Mouse (Mus musculus): ENCODE results near the gene Cnst. TPM values are rescaled to one million over a fixed set of nuclear protein-coding genes. Genes with fewer than 3 reads are reported as not detected.

The Cnst gene
- polyA plus RNA-seq, 1 experiment from 2014 or later, result 9.7 TPM

GRCm38 (mm10) chr1:179611182-179611581 is 65.0 kb downstream of the Cnst start:
- Histone ChIP-seq H3K9ac (ENCODE audit: low read depth, low read length) (no peak overlapping the region), H3K27ac (no peak overlapping the region), H3K4me2 (ENCODE audit: low read length) (no peak overlapping the region), H3K4me1 (replicated peaks; ENCODE audit: insufficient read depth, low read length) (no peaks in the 10 kb centered on the region), H3K9me3 (replicated peaks; ENCODE audit: low read length) (no peaks in the 10 kb centered on the region), H3K27me3 (ENCODE audit: insufficient read depth, low read length) (no peaks in the 10 kb centered on the region), H3K36me3 (ENCODE audit: insufficient read depth, low read length) (0 out of 2 replicates have a peak, but pooled peaks cover 13% of the 10 kb centered on the region), H3K4me3 (replicated peaks; ENCODE audit: low read depth, low read length) (no peak overlapping the region)
- DNase-seq (ENCODE audit: low spot score) (no peak), ATAC-seq (replicated peaks; ENCODE audit: low FRiP score, low read depth) (no peak)
- TF ChIP-seq CTCF (IDR thresholded peaks at IDR 0.05; ENCODE audit: low read depth), result no peak
- WGBS, result 66% methylated on average over 5 of the region's 5 CpGs

GRCm38 (mm10) chr1:179612418-179612817 is 66.2 kb downstream of the Cnst start:
- Histone ChIP-seq H3K4me1 (replicated peaks; ENCODE audit: insufficient read depth, low read length) (no peaks in the 10 kb centered on the region), H3K9ac (ENCODE audit: low read depth, low read length) (no peak overlapping the region), H3K27ac (no peak overlapping the region), H3K9me3 (replicated peaks; ENCODE audit: low read length) (no peaks in the 10 kb centered on the region), H3K36me3 (ENCODE audit: insufficient read depth, low read length) (0 out of 2 replicates have a peak, but pooled peaks cover 11% of the 10 kb centered on the region), H3K27me3 (ENCODE audit: insufficient read depth, low read length) (no peaks in the 10 kb centered on the region), H3K4me2 (ENCODE audit: low read length) (no peak overlapping the region), H3K4me3 (replicated peaks; ENCODE audit: low read depth, low read length) (no peak overlapping the region)
- DNase-seq (ENCODE audit: low spot score) (no peak), ATAC-seq (replicated peaks; ENCODE audit: low FRiP score, low read depth) (no peak)
- no peak for TF ChIP-seq CTCF (IDR thresholded peaks at IDR 0.05; ENCODE audit: low read depth)
- 82% methylated on average over 6 of the region's 6 CpGs for WGBS

- Histone ChIP-seq H3K27ac (no peak overlapping the region), H3K4me1 (replicated peaks; ENCODE audit: insufficient read depth, low read length) (no peaks in the 10 kb centered on the region), H3K4me2 (ENCODE audit: low read length) (no peak overlapping the region), H3K36me3 (ENCODE audit: insufficient read depth, low read length) (0 out of 2 replicates have a peak, but pooled peaks cover 11% of the 10 kb centered on the region), H3K9ac (ENCODE audit: low read depth, low read length) (no peak overlapping the region), H3K27me3 (ENCODE audit: insufficient read depth, low read length) (no peaks in the 10 kb centered on the region), H3K9me3 (replicated peaks; ENCODE audit: low read length) (no peaks in the 10 kb centered on the region), H3K4me3 (replicated peaks; ENCODE audit: low read depth, low read length) (no peak overlapping the region)
- no peak for DNase-seq (ENCODE audit: low spot score)
- WGBS, result 58% methylated on average over 9 of the region's 9 CpGs
- ATAC-seq (replicated peaks; ENCODE audit: low FRiP score, low read depth), result no peak
- no peak for TF ChIP-seq CTCF (IDR thresholded peaks at IDR 0.05; ENCODE audit: low read depth)
These were observed 66.9 kb downstream of the Cnst start for GRCm38 (mm10) chr1:179612986-179613505.

- no peak for ATAC-seq (replicated peaks; ENCODE audit: low FRiP score, low read depth)
- WGBS, result 86% methylated on average over 7 of the region's 7 CpGs
- Histone ChIP-seq H3K27me3 (ENCODE audit: insufficient read depth, low read length) (no peaks in the 10 kb centered on the region), H3K4me3 (replicated peaks; ENCODE audit: low read depth, low read length) (no peak overlapping the region), H3K9me3 (replicated peaks; ENCODE audit: low read length) (no peaks in the 10 kb centered on the region), H3K36me3 (ENCODE audit: insufficient read depth, low read length) (0 out of 2 replicates have a peak, but pooled peaks cover 4% of the 10 kb centered on the region), H3K9ac (ENCODE audit: low read depth, low read length) (no peak overlapping the region), H3K27ac (no peak overlapping the region), H3K4me2 (ENCODE audit: low read length) (no peak overlapping the region), H3K4me1 (replicated peaks; ENCODE audit: insufficient read depth, low read length) (no peaks in the 10 kb centered on the region)
- DNase-seq (ENCODE audit: low spot score), result no peak
- TF ChIP-seq CTCF (IDR thresholded peaks at IDR 0.05; ENCODE audit: low read depth), result no peak
These were observed 71.3 kb downstream of the Cnst start for GRCm38 (mm10) chr1:179617426-179617825.

- Histone ChIP-seq H3K4me1 (replicated peaks; ENCODE audit: insufficient read depth, low read length) (no peaks in the 10 kb centered on the region), H3K4me2 (ENCODE audit: low read length) (no peak overlapping the region), H3K9me3 (replicated peaks; ENCODE audit: low read length) (no peaks in the 10 kb centered on the region), H3K27ac (no peak overlapping the region), H3K27me3 (ENCODE audit: insufficient read depth, low read length) (no peaks in the 10 kb centered on the region), H3K9ac (ENCODE audit: low read depth, low read length) (no peak overlapping the region), H3K4me3 (replicated peaks; ENCODE audit: low read depth, low read length) (no peak overlapping the region), H3K36me3 (ENCODE audit: insufficient read depth, low read length) (0 out of 2 replicates have a peak, but pooled peaks cover 5% of the 10 kb centered on the region)
- 94% methylated on average over 12 of the region's 12 CpGs for WGBS
- DNase-seq (ENCODE audit: low spot score), result no peak
- no peak for ATAC-seq (replicated peaks; ENCODE audit: low FRiP score, low read depth)
- no peak for TF ChIP-seq CTCF (IDR thresholded peaks at IDR 0.05; ENCODE audit: low read depth)
These were observed 76.5 kb downstream of the Cnst start for GRCm38 (mm10) chr1:179622665-179623064.

GRCm38 (mm10) chr1:179623657-179624056 is 77.5 kb downstream of the Cnst start:
- H3K36me3 ChIP-seq (ENCODE audit: insufficient read depth, low read length), result 0 out of 2 replicates have a peak, but pooled peaks cover 5% of the 10 kb centered on the region
- WGBS, result 61% methylated on average over 4 of the region's 4 CpGs
- no peaks in the 10 kb centered on the region for H3K27me3 ChIP-seq (ENCODE audit: insufficient read depth, low read length)
- ATAC-seq (replicated peaks; ENCODE audit: low FRiP score, low read depth), result no peak
- peak; percentile 76 for TF ChIP-seq CTCF (IDR thresholded peaks at IDR 0.05; ENCODE audit: low read depth)
- no peak overlapping the region for H3K4me2 ChIP-seq (ENCODE audit: low read length)
- H3K4me3 ChIP-seq (replicated peaks; ENCODE audit: low read depth, low read length), result no peak overlapping the region
- peak; percentile 40 for DNase-seq (ENCODE audit: low spot score)
- H3K4me1 ChIP-seq (replicated peaks; ENCODE audit: insufficient read depth, low read length), result no peaks in the 10 kb centered on the region
- H3K9me3 ChIP-seq (replicated peaks; ENCODE audit: low read length), result no peaks in the 10 kb centered on the region
- H3K9ac ChIP-seq (ENCODE audit: low read depth, low read length), result no peak overlapping the region
- H3K27ac ChIP-seq, result no peak overlapping the region

- no peak overlapping the region for H3K4me2 ChIP-seq (ENCODE audit: low read length)
- DNase-seq (ENCODE audit: low spot score), result peak; percentile 61
- 71% methylated on average over 4 of the region's 4 CpGs for WGBS
- H3K4me1 ChIP-seq (replicated peaks; ENCODE audit: insufficient read depth, low read length), result no peaks in the 10 kb centered on the region
- H3K9ac ChIP-seq (ENCODE audit: low read depth, low read length), result no peak overlapping the region
- no peaks in the 10 kb centered on the region for H3K27me3 ChIP-seq (ENCODE audit: insufficient read depth, low read length)
- TF ChIP-seq CTCF (IDR thresholded peaks at IDR 0.05; ENCODE audit: low read depth), result peak; percentile 75
- H3K9me3 ChIP-seq (replicated peaks; ENCODE audit: low read length), result no peaks in the 10 kb centered on the region
- H3K36me3 ChIP-seq (ENCODE audit: insufficient read depth, low read length), result 0 out of 2 replicates have a peak, but pooled peaks cover 5% of the 10 kb centered on the region
- no peak overlapping the region for H3K4me3 ChIP-seq (replicated peaks; ENCODE audit: low read depth, low read length)
- no peak overlapping the region for H3K27ac ChIP-seq
- ATAC-seq (replicated peaks; ENCODE audit: low FRiP score, low read depth), result no peak
These were observed 78.2 kb downstream of the Cnst start for GRCm38 (mm10) chr1:179624354-179624753.

Measured in kidney, postnatal 0 days (tissue).